Mouse (Mus musculus): ENCODE measurements around the gene Rhebl1. TPM values are rescaled to one million over a fixed set of nuclear protein-coding genes. Genes with fewer than 3 reads are reported as not detected.
"Not testable (repeated sequence)": the region's sequence is repeated elsewhere in the genome, so short reads cannot be mapped to it uniquely, and the experiment has no call there.

Gene Rhebl1
- polyA plus RNA-seq (2015; fragmentation: Nextera tagmentation; extraction: Ambion mirVana): 2.9 and 3.4 TPM in 2 replicates

DNA sequence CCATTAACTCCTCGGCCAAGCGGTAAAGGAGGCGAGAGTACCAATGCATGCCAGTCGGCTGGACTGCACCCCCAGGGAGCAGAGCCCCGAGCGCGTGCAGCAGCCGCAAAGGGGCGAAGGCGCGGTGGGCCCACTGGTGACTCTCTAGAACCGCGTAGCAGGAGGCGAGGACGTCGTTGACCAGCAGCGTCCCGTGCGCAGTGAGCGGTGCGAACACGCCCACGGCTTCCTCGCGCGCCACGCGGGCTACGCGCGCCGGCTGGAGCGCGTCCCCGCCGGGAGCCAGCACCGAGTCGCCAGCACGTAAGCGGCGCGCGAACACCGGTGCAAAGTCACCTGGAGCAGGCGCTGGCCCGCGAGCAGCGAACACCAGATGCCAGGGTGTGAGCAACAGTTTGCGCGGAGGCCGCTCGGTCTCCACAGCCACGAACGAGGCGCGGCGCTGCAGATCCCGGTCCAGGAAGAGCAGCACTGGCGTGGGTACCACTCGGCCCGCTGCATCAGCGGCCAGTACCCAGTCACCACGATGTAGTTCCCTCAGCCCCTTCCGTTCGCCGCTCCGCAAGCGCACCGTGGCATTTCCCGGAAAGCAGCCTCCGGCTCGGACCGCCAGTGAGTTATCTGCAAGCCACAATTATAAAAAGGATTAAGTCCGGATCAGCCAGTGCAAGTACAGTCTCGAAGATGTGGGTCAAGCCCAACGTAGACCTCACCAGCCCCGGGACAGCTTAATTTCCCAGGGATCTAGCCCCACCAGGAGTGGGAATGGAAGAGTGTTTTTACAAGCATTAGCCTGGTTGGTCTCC, at the start of gene Rhebl1:
Gene Rhebl1 (minus strand): TSS at position 601 of the 806 bp plus-strand sequence.
- H3K9me3 ChIP-seq (replicated peaks; ENCODE audit: control insufficient read depth, low read length): no peaks in the 10 kb centered on the region
- no peak within 1 kb of the TSS for H3K27ac ChIP-seq (ENCODE audit: low read length)
- H3K36me3 ChIP-seq (ENCODE audit: control insufficient read depth, insufficient read depth): no peaks in the 10 kb centered on the region
- H3K9ac ChIP-seq (ENCODE audit: low read depth, low read length): peak within 1 kb of the TSS; percentile 39; the same call in 1 of the 2 replicates
- H3K27me3 ChIP-seq (ENCODE audit: control insufficient read depth, insufficient read depth, low read depth, low read length): peaks cover 67% of the 10 kb centered on the region
- WGBS (ENCODE audit: insufficient replicate concordance): under 1% methylated on average over 76 of the region's 77 CpGs
- H3K4me1 ChIP-seq (ENCODE audit: control insufficient read depth, low read depth, low read length): peaks cover 34% of the 10 kb centered on the region
- H3K4me2 ChIP-seq (ENCODE audit: low read depth, low read length): peak within 1 kb of the TSS; percentile 80
- no peak for ATAC-seq (ENCODE audit: low read depth)
- H3K4me3 ChIP-seq (ENCODE audit: low read depth, low read length): peak within 1 kb of the TSS; percentile 59

GRCm38 (mm10) chr15:98943133-98943532, 48.8 kb upstream of the Rhebl1 start:
- ATAC-seq (ENCODE audit: low read depth): no peak

DNA sequence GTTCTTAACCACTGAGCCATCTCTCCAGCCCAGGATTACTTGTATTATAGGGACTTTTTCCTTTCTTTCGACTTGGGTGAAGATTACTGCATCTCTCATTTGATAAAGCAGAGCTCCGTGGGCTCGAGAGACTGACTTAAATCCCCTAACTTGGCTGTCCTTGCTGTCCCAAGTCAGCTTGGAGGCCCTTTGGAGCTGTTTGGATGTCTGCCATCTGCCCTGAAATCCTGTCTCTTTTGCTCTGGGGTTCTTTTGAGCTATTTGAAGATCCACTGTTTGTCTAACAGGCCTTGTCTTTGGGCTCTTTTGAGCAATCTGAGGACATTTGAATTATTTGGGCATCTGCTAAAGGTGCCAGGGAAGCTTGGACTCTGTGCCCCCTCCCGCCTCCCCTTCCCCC, 47.7 kb upstream of the Rhebl1 start:
- H3K4me1 ChIP-seq (ENCODE audit: control insufficient read depth, low read depth, low read length): no peaks in the 10 kb centered on the region; the same call in 1 of the 2 replicates
- 69% methylated on average over 4 of the region's 4 CpGs for WGBS (ENCODE audit: insufficient replicate concordance)
- no peaks in the 10 kb centered on the region for H3K36me3 ChIP-seq (ENCODE audit: control insufficient read depth, insufficient read depth)
- no peak overlapping the region for H3K4me3 ChIP-seq (ENCODE audit: low read depth, low read length)
- H3K9me3 ChIP-seq (replicated peaks; ENCODE audit: control insufficient read depth, low read length): no peaks in the 10 kb centered on the region
- no peak overlapping the region for H3K27ac ChIP-seq (ENCODE audit: low read length)
- ATAC-seq (ENCODE audit: low read depth): no peak
- no peak overlapping the region for H3K4me2 ChIP-seq (ENCODE audit: low read depth, low read length)
- no peak overlapping the region for H3K9ac ChIP-seq (ENCODE audit: low read depth, low read length)
- H3K27me3 ChIP-seq (ENCODE audit: control insufficient read depth, insufficient read depth, low read depth, low read length): no peaks in the 10 kb centered on the region

More at GRCm38 (mm10) chr15:98943133-98943532, 48.8 kb upstream of the Rhebl1 start:
- Histone ChIP-seq H3K9ac (ENCODE audit: low read depth, low read length) (no peak overlapping the region), H3K27ac (ENCODE audit: low read length) (no peak overlapping the region), H3K4me2 (ENCODE audit: low read depth, low read length) (no peak overlapping the region), H3K27me3 (ENCODE audit: control insufficient read depth, insufficient read depth, low read depth, low read length) (no peaks in the 10 kb centered on the region), H3K4me1 (ENCODE audit: control insufficient read depth, low read depth, low read length) (no peaks in the 10 kb centered on the region; the same call in 1 of the 2 replicates), H3K36me3 (ENCODE audit: control insufficient read depth, insufficient read depth) (no peaks in the 10 kb centered on the region), H3K4me3 (ENCODE audit: low read depth, low read length) (no peak overlapping the region), H3K9me3 (replicated peaks; ENCODE audit: control insufficient read depth, low read length) (no peaks in the 10 kb centered on the region)
- 74% methylated on average over 4 of the region's 4 CpGs for WGBS (ENCODE audit: insufficient replicate concordance)

- H3K36me3 ChIP-seq (ENCODE audit: control insufficient read depth, insufficient read depth): no peaks in the 10 kb centered on the region
- H3K27ac ChIP-seq (ENCODE audit: low read length): no peak overlapping the region
- WGBS (ENCODE audit: insufficient replicate concordance): 69% methylated on average over 2 of the region's 2 CpGs
- H3K4me3 ChIP-seq (ENCODE audit: low read depth, low read length): no peak overlapping the region
- H3K27me3 ChIP-seq (ENCODE audit: control insufficient read depth, insufficient read depth, low read depth, low read length): no peaks in the 10 kb centered on the region
- no peak for ATAC-seq (ENCODE audit: low read depth)
- H3K4me2 ChIP-seq (ENCODE audit: low read depth, low read length): no peak overlapping the region
- H3K4me1 ChIP-seq (ENCODE audit: control insufficient read depth, low read depth, low read length): no peaks in the 10 kb centered on the region; the same call in 1 of the 2 replicates
- H3K9me3 ChIP-seq (replicated peaks; ENCODE audit: control insufficient read depth, low read length): no peaks in the 10 kb centered on the region
- no peak overlapping the region for H3K9ac ChIP-seq (ENCODE audit: low read depth, low read length)
Measured at GRCm38 (mm10) chr15:98941539-98941938, 47.2 kb upstream of the Rhebl1 start.

DNA sequence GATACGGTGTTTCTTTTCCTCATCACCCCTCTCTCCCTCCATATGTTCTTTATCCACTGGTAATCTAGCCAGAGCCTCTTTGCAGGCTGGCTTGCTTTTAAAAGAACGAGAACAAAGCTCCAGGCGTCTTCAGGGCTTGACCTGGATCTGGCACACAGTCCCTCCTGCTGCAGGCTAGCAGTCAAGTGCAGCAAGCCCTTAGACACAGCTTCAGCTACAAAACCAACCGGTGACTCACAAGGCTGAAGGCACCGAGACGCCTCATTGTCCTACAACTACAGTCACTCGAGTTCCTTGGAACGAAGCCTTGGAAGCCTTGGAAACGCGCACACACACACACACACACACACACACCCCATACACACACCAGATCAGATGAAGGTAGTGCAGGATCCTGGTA, 46.5 kb upstream of the Rhebl1 start:
- Histone ChIP-seq H3K4me3 (ENCODE audit: low read depth, low read length) (no peak overlapping the region), H3K4me2 (ENCODE audit: low read depth, low read length) (no peak overlapping the region), H3K9ac (ENCODE audit: low read depth, low read length) (no peak overlapping the region), H3K4me1 (ENCODE audit: control insufficient read depth, low read depth, low read length) (peaks cover 2% of the 10 kb centered on the region), H3K27me3 (ENCODE audit: control insufficient read depth, insufficient read depth, low read depth, low read length) (no peaks in the 10 kb centered on the region), H3K9me3 (replicated peaks; ENCODE audit: control insufficient read depth, low read length) (no peaks in the 10 kb centered on the region), H3K36me3 (ENCODE audit: control insufficient read depth, insufficient read depth) (no peaks in the 10 kb centered on the region), H3K27ac (ENCODE audit: low read length) (no peak overlapping the region)
- 64% methylated on average over 10 of the region's 10 CpGs for WGBS (ENCODE audit: insufficient replicate concordance)
- ATAC-seq (ENCODE audit: low read depth): no peak

DNA sequence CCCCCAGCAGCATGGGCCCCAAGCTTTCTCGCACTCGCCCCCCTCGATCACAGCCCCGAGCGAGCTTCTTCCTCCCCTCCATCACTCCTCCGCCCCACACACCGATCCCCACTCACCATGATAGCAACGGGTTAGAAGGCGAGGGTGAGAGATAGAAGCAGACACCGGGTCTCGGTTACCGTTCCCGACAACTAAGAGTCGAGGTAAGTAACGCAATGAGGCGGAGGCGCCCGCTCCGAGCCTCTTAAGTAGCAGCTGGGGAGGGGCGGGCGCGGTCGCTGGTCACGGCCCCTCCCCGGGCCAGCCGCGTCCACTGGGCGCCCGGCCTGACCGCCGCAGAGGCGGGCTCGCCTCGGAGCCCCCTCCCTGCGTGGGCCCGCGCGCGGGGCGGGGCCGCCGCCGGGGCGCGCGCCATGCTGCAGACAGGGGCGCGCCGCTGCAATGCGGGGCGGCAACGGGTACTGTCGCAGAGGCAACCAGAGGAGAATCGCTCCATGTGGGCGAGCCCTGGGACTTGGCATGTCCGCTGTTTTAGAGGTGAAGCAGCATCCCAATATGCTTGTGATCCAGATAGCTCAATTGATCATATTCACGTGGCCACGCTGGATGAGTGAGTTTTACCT, 40.0 kb upstream of the Rhebl1 start, which contains the start of gene Tuba1b:
Gene Tuba1b (minus strand): TSS at position 349 of the 623 bp plus-strand sequence.
- 0% methylated on average over 52 of the region's 58 CpGs for WGBS (ENCODE audit: insufficient replicate concordance)
- peak; percentile 95 for ATAC-seq (ENCODE audit: low read depth)

GRCm38 (mm10) chr15:98933833-98934216, 39.5 kb upstream of the Rhebl1 start:
- Histone ChIP-seq H3K4me1 (ENCODE audit: control insufficient read depth, low read depth, low read length) (peaks cover 15% of the 10 kb centered on the region), H3K36me3 (ENCODE audit: control insufficient read depth, insufficient read depth) (peaks cover 8% of the 10 kb centered on the region), H3K9ac (ENCODE audit: low read depth, low read length) (peak overlapping the region; percentile 93), H3K27me3 (ENCODE audit: control insufficient read depth, insufficient read depth, low read depth, low read length) (no peaks in the 10 kb centered on the region), H3K4me3 (ENCODE audit: low read depth, low read length) (peak overlapping the region; percentile 76), H3K4me2 (ENCODE audit: low read depth, low read length) (peak overlapping the region; percentile 86), H3K9me3 (replicated peaks; ENCODE audit: control insufficient read depth, low read length) (no peaks in the 10 kb centered on the region), H3K27ac (ENCODE audit: low read length) (peak overlapping the region; percentile 97)
- 0% methylated on average over 35 of the region's 35 CpGs for WGBS (ENCODE audit: insufficient replicate concordance)
- ATAC-seq (ENCODE audit: low read depth): peak; percentile 73

More for the DNA sequence above, 40.0 kb upstream of the Rhebl1 start, which contains the start of gene Tuba1b:
- H3K9me3 ChIP-seq (replicated peaks; ENCODE audit: control insufficient read depth, low read length): no peaks in the 10 kb centered on the region
- no peaks in the 10 kb centered on the region for H3K27me3 ChIP-seq (ENCODE audit: control insufficient read depth, insufficient read depth, low read depth, low read length)
- H3K4me1 ChIP-seq (ENCODE audit: control insufficient read depth, low read depth, low read length): peaks cover 15% of the 10 kb centered on the region
- peak within 1 kb of the TSS; percentile 93 for H3K9ac ChIP-seq (ENCODE audit: low read depth, low read length)
- peaks cover 8% of the 10 kb centered on the region for H3K36me3 ChIP-seq (ENCODE audit: control insufficient read depth, insufficient read depth)
- peak within 1 kb of the TSS; percentile 76 for H3K4me3 ChIP-seq (ENCODE audit: low read depth, low read length)
- peak within 1 kb of the TSS; percentile 86 for H3K4me2 ChIP-seq (ENCODE audit: low read depth, low read length)
- H3K27ac ChIP-seq (ENCODE audit: low read length): peak within 1 kb of the TSS; percentile 97

DNA sequence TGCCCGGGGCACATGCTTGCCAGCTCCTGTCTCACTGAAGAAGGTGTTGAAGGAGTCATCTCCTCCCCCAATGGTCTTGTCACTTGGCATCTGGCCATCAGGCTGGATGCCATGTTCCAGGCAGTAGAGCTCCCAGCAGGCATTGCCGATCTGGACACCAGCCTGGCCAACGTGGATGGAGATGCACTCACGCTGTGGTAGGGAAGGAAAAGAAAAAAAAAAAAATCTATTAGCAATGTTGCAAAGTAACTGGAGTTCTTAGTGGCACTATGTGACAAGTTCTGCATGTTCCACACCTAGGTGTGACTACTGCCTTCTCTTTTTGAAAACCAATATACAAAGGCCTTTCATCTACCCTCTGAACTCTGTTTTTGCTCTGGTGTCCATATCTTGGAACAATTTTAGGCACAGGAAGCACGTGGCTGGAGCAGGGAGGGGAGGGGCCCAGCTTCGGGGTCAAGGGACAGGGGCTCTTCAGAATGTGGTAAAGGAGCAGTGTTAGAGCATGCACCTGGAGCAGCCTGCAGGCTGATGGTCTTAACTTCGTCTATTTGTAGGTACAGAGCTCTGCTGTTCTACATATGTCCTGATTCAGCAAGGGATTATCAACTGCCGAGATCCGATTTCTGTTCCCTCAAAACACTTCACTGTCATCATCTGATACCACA, 38.8 kb upstream of the Rhebl1 start:
- 11% methylated on average over 8 of the region's 9 CpGs for WGBS (ENCODE audit: insufficient replicate concordance)
- ATAC-seq (ENCODE audit: low read depth): not testable (repeated sequence)

More for the DNA sequence above, 38.8 kb upstream of the Rhebl1 start:
- H3K27ac ChIP-seq (ENCODE audit: low read length): peak overlapping the region; percentile 97
- H3K4me3 ChIP-seq (ENCODE audit: low read depth, low read length): peak overlapping the region; percentile 76
- not testable (repeated sequence) for H3K27me3 ChIP-seq (ENCODE audit: control insufficient read depth, insufficient read depth, low read depth, low read length); H3K36me3 ChIP-seq (ENCODE audit: control insufficient read depth, insufficient read depth); H3K9me3 ChIP-seq (replicated peaks; ENCODE audit: control insufficient read depth, low read length)
- peak overlapping the region; percentile 86 for H3K4me2 ChIP-seq (ENCODE audit: low read depth, low read length)
- peaks cover 17% of the 10 kb centered on the region for H3K4me1 ChIP-seq (ENCODE audit: control insufficient read depth, low read depth, low read length)
- peak overlapping the region; percentile 93 for H3K9ac ChIP-seq (ENCODE audit: low read depth, low read length)
